In the genomic region with DNA sequence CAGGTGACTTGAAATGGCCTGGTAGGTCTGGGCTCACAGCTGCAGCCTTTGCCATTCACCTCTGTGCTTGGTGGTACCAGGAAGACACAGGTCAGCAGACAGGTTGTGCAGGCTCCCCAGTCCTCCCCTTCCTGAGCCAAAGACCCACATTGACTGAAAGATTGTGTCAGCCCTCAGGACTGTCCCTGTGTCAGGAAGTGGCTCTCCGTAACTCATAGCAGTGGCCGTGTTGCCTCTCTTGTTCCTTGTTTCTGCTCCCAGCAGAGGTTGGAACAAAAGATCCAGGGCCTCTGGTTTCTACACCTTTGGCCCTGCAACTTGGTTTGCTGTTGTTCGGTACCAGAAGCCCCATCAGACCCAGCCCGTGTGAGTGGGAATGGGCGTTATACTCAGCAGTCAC, we compare ENCODE assay signal across 10 mouse cellular contexts. TPM values are rescaled to one million over a fixed set of nuclear protein-coding genes. Genes with fewer than 3 reads are reported as not detected.
DNase-seq lines count a peak whose midpoint lies in the region; ATAC-seq and TF ChIP-seq lines count a peak whose summit lies in the region.
"Had no signal": no experiment of that assay in that cellular context is flagged by ENCODE, and none has a peak within 500 bp of the region (broad histone marks: within the 10 kb centered on the region; RNA-seq: fewer than 3 reads in every experiment).

No protein-coding gene starts in this region.

- H3K27ac ChIP-seq in forebrain, postnatal 0 days (ENCODE audit: low read depth, low read length) = peak overlapping the region; percentile 40; the same call in 1 of the 2 replicates
- H3K27ac ChIP-seq in forebrain, embryonic 12.5 days = no peak overlapping the region
- H3K27ac ChIP-seq in left cerebral cortex, adult 2 months = peak overlapping the region; percentile 13; the same call in 1 of the 2 replicates
- H3K27ac ChIP-seq in embryonic facial prominence, embryonic 15.5 days (replicated peaks) = peak overlapping the region; percentile 55; the same call in 1 of the 2 replicates
- H3K27ac ChIP-seq in liver, postnatal 0 days (ENCODE audit: low read depth) = peak overlapping the region; percentile 3; the same call in 1 of the 2 replicates

- no peak overlapping the region for H3K4me3 ChIP-seq in forebrain, postnatal 0 days (ENCODE audit: low read depth, low read length)
- H3K4me3 ChIP-seq in forebrain, embryonic 12.5 days (replicated peaks) = no peak overlapping the region
- H3K4me3 ChIP-seq in left cerebral cortex, adult 2 months = no peak overlapping the region
- H3K4me3 ChIP-seq in embryonic facial prominence, embryonic 15.5 days (replicated peaks) = no peak overlapping the region
- no peak overlapping the region for H3K4me3 ChIP-seq in liver, postnatal 0 days (ENCODE audit: low read depth, low read length)

- WGBS in forebrain, postnatal 0 days = 56% methylated on average over 5 of the region's 5 CpGs
- WGBS in forebrain, embryonic 12.5 days = 84% methylated on average over 5 of the region's 5 CpGs
- WGBS in embryonic facial prominence, embryonic 15.5 days = 74% methylated on average over 5 of the region's 5 CpGs
- WGBS in liver, postnatal 0 days (ENCODE audit: insufficient replicate concordance) = 44% methylated on average over 5 of the region's 5 CpGs

- H3K4me2 ChIP-seq in forebrain, postnatal 0 days (ENCODE audit: low read depth) = no peak overlapping the region
- no peak overlapping the region for H3K4me2 ChIP-seq in forebrain, embryonic 12.5 days
- no peak overlapping the region for H3K4me2 ChIP-seq in embryonic facial prominence, embryonic 15.5 days (replicated peaks)
- H3K4me2 ChIP-seq in liver, postnatal 0 days (ENCODE audit: low read depth, low read length) = 0 out of 2 replicates have a peak overlapping the region, but pooled peaks have one; percentile 1

- ATAC-seq in forebrain, postnatal 0 days = no peak
- no peak for ATAC-seq in forebrain, embryonic 12.5 days (ENCODE audit: low FRiP score)
- ATAC-seq in embryonic facial prominence, embryonic 15.5 days (ENCODE audit: insufficient number of reproducible peaks, low FRiP score, low TSS enrichment, low read depth) = no peak
- peak; percentile 27; the same call in 1 of the 2 replicates for ATAC-seq in liver, postnatal 0 days
- no peak for ATAC-seq in monocyte, adult 5-6 weeks (replicated peaks; ENCODE audit: insufficient number of reproducible peaks, low FRiP score, low TSS enrichment, poor library complexity, severe bottlenecking)

- intact Hi-C loops in left cerebral cortex, adult 2 months (cut with DNase I) = no loop called here

- TF ChIP-seq EP300 in liver, postnatal 0 days (IDR thresholded peaks at IDR 0.05; ENCODE audit: low read depth) = no peak

- H3K9me3 ChIP-seq in forebrain, postnatal 0 days (ENCODE audit: low read length) = no peaks in the 10 kb centered on the region
- H3K9me3 ChIP-seq in forebrain, embryonic 12.5 days = no peaks in the 10 kb centered on the region
- H3K9me3 ChIP-seq in embryonic facial prominence, embryonic 15.5 days (replicated peaks) = no peaks in the 10 kb centered on the region
- no peaks in the 10 kb centered on the region for H3K9me3 ChIP-seq in liver, postnatal 0 days (ENCODE audit: low read length)

- no peak for DNase-seq in forebrain, postnatal 0 days
- DNase-seq in left cerebral cortex, adult 2 months (ENCODE audit: extremely low spot score in 1 of 2, low spot score in 2 of 2) = no peak
- DNase-seq in left cerebral cortex, adult 18-20 months (ENCODE audit: low spot score in 2 of 2) = no peak
- DNase-seq in liver, postnatal 0 days = no peak
- DNase-seq in cerebellum, adult 18-20 months = no peak

- no peaks in the 10 kb centered on the region for H3K36me3 ChIP-seq in forebrain, postnatal 0 days (ENCODE audit: insufficient read depth)
- H3K36me3 ChIP-seq in forebrain, embryonic 12.5 days (replicated peaks) = no peaks in the 10 kb centered on the region
- H3K36me3 ChIP-seq in embryonic facial prominence, embryonic 15.5 days = no peaks in the 10 kb centered on the region
- H3K36me3 ChIP-seq in liver, postnatal 0 days (replicated peaks; ENCODE audit: insufficient read depth, low read length) = no peaks in the 10 kb centered on the region

- H3K4me1 ChIP-seq in forebrain, postnatal 0 days (ENCODE audit: insufficient read depth) = peaks cover 11% of the 10 kb centered on the region; the same call in 1 of the 2 replicates
- H3K4me1 ChIP-seq in forebrain, embryonic 12.5 days = peaks cover 52% of the 10 kb centered on the region
- H3K4me1 ChIP-seq in embryonic facial prominence, embryonic 15.5 days = peaks cover 28% of the 10 kb centered on the region
- H3K4me1 ChIP-seq in liver, postnatal 0 days (ENCODE audit: insufficient read depth) = no peaks in the 10 kb centered on the region

- TF ChIP-seq CTCF in forebrain, postnatal 0 days (IDR thresholded peaks at IDR 0.05; ENCODE audit: low read depth) = no peak
- TF ChIP-seq CTCF in left cerebral cortex, adult 2 months (IDR thresholded peaks at IDR 0.05) = no peak
- TF ChIP-seq CTCF in liver, postnatal 0 days (IDR thresholded peaks at IDR 0.05; ENCODE audit: low read depth) = no peak

- no peak overlapping the region for H3K9ac ChIP-seq in forebrain, postnatal 0 days
- H3K9ac ChIP-seq in forebrain, embryonic 12.5 days = no peak overlapping the region
- H3K9ac ChIP-seq in embryonic facial prominence, embryonic 15.5 days = no peak overlapping the region
- no peak overlapping the region for H3K9ac ChIP-seq in liver, postnatal 0 days (replicated peaks)

- no peaks in the 10 kb centered on the region for H3K27me3 ChIP-seq in forebrain, postnatal 0 days (ENCODE audit: insufficient read depth, low read length)
- H3K27me3 ChIP-seq in forebrain, embryonic 12.5 days = no peaks in the 10 kb centered on the region
- no peaks in the 10 kb centered on the region for H3K27me3 ChIP-seq in embryonic facial prominence, embryonic 15.5 days
- H3K27me3 ChIP-seq in liver, postnatal 0 days (ENCODE audit: insufficient read depth, low read length) = no peaks in the 10 kb centered on the region

RNA-seq across cellular contexts. Expression of a gene that starts 17.7 kb away (rescaled TPM):
- total RNA-seq in forebrain, postnatal 0 days (2014; rRNA removed) = 0.76 and 1.5 TPM in 2 replicates
- polyA plus RNA-seq in forebrain, postnatal 0 days (2015; fragmentation: Nextera tagmentation; extraction: Ambion mirVana) = 1.2 and 1.8 TPM in 2 replicates
- polyA plus RNA-seq in forebrain, embryonic 12.5 days (2016; fragmentation: Nextera tagmentation; extraction: Ambion mirVana) = 5.8 and 6.1 TPM in 2 replicates
- total RNA-seq in left cerebral cortex, adult 2 months (2021) = under 1 TPM; 0.61 to 0.77 TPM
- under 1 TPM; 0.66 to 0.70 TPM for total RNA-seq in left cerebral cortex, adult 18-20 months (2021)
- polyA plus RNA-seq in embryonic facial prominence, embryonic 15.5 days (2015; fragmentation: Nextera tagmentation; extraction: Ambion mirVana) = 2.8 and 3.4 TPM in 2 replicates
- 0.51 and 0.72 TPM in 2 replicates for polyA plus RNA-seq in liver, postnatal 0 days (2015; fragmentation: Nextera tagmentation; extraction: Ambion mirVana)
- not detected in 3 replicates for total RNA-seq in monocyte, adult 5-6 weeks (2017)

RNA-seq across cellular contexts. Expression of a gene that starts 32.2 kb away (rescaled TPM):
- total RNA-seq in forebrain, postnatal 0 days (2014; rRNA removed) = not detected in 2 replicates
- polyA plus RNA-seq in forebrain, postnatal 0 days (2015; fragmentation: Nextera tagmentation; extraction: Ambion mirVana) = not detected in 2 replicates
- polyA plus RNA-seq in forebrain, embryonic 12.5 days (2016; fragmentation: Nextera tagmentation; extraction: Ambion mirVana) = not detected in 2 replicates
- not detected for total RNA-seq in left cerebral cortex, adult 2 months (2021)
- total RNA-seq in left cerebral cortex, adult 18-20 months (2021) = not detected
- polyA plus RNA-seq in embryonic facial prominence, embryonic 15.5 days (2015; fragmentation: Nextera tagmentation; extraction: Ambion mirVana) = 1.1 and 1.2 TPM in 2 replicates
- polyA plus RNA-seq in liver, postnatal 0 days (2015; fragmentation: Nextera tagmentation; extraction: Ambion mirVana) = not detected in 2 replicates
- not detected in 3 replicates for total RNA-seq in monocyte, adult 5-6 weeks (2017)
- polyA plus RNA-seq: frontal cortex, adult 2 months; liver, embryonic 16.5 days had no signal

RNA-seq across cellular contexts. Expression of a gene that starts 40.6 kb away (rescaled TPM):
- total RNA-seq in forebrain, postnatal 0 days (2014; rRNA removed) = 1.3 and 1.8 TPM in 2 replicates
- 2.3 and 4.5 TPM in 2 replicates for polyA plus RNA-seq in forebrain, postnatal 0 days (2015; fragmentation: Nextera tagmentation; extraction: Ambion mirVana)
- polyA plus RNA-seq in forebrain, embryonic 12.5 days (2016; fragmentation: Nextera tagmentation; extraction: Ambion mirVana) = 20.6 and 22.1 TPM in 2 replicates
- total RNA-seq in left cerebral cortex, adult 2 months (2021) = 1 to 10 TPM; 3.8 to 4.6 TPM
- 1 to 10 TPM; 2.8 to 3.0 TPM for total RNA-seq in left cerebral cortex, adult 18-20 months (2021)
- 10.9 and 12.0 TPM in 2 replicates for polyA plus RNA-seq in embryonic facial prominence, embryonic 15.5 days (2015; fragmentation: Nextera tagmentation; extraction: Ambion mirVana)
- 1.5 and 2.1 TPM in 2 replicates for polyA plus RNA-seq in liver, postnatal 0 days (2015; fragmentation: Nextera tagmentation; extraction: Ambion mirVana)
- total RNA-seq in monocyte, adult 5-6 weeks (2017) = not detected in 3 replicates
